Mouse (Mus musculus): ENCODE results near the gene R3hcc1l.

GRCm38 (mm10) chr19:42472831-42473230 lies 45.7 kb upstream of the R3hcc1l start:
- TF ChIP-seq CTCF (IDR thresholded peaks at IDR 0.05; ENCODE audit: low read depth) (no peak), EP300 (optimal IDR thresholded peaks at IDR 0.05) (no peak)
